Mouse (Mus musculus): ENCODE data around the gene Rps15a. TPM values are rescaled to one million over a fixed set of nuclear protein-coding genes. Genes with fewer than 3 reads are reported as not detected.

The Rps15a gene
- polyA plus RNA-seq, 1 experiment from 2014 or later, result 418 TPM

DNA sequence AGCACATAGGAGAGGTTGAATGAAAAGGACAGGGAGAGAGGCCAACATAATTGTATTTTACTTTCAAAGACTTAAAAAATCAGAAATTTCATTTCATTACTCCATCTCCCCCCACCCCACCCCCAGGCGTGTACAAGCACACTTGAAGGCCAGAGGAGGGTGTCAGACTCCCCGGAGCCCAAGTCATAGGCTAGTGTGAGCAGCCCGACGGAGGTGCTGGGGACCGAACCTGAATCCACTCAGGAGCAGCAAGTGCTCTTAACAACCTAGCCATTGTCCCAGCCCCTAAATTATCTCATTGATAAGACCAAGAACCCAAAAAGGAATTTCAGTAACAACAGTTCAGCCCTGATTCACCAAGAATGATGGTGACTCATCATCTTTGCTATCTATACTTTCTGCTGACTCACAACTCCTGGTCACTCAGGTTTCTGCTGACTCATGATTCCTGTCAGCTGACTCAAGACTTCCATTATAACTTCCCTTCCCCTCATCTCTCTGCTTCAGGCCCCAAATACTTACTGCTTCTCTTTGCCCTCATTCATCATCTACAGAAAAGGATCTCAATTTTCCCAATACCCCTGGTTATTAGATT, 11.4 kb downstream of the Rps15a start:
- Histone ChIP-seq H3K9me3 (ENCODE audit: control insufficient read depth, low read length) (no peaks in the 10 kb centered on the region), H3K4me3 (ENCODE audit: low read depth, low read length) (no peak overlapping the region), H3K4me2 (ENCODE audit: low read depth, low read length) (no peak overlapping the region), H3K27ac (ENCODE audit: low read depth, low read length) (no peak overlapping the region), H3K4me1 (ENCODE audit: control insufficient read depth, insufficient read depth, low read length) (no peaks in the 10 kb centered on the region), H3K36me3 (ENCODE audit: control insufficient read depth, insufficient read depth, low read length) (peaks cover 41% of the 10 kb centered on the region), H3K27me3 (ENCODE audit: control insufficient read depth, insufficient read depth, low read length) (no peaks in the 10 kb centered on the region), H3K9ac (replicated peaks; ENCODE audit: low read depth, low read length) (no peak overlapping the region)
- 80% methylated on average over 5 of the region's 5 CpGs for WGBS
- ATAC-seq (ENCODE audit: low read depth), result no peak

- Histone ChIP-seq H3K9ac (replicated peaks; ENCODE audit: low read depth, low read length) (no peak overlapping the region), H3K4me3 (ENCODE audit: low read depth, low read length) (no peak overlapping the region), H3K27me3 (ENCODE audit: control insufficient read depth, insufficient read depth, low read length) (no peaks in the 10 kb centered on the region), H3K36me3 (ENCODE audit: control insufficient read depth, insufficient read depth, low read length) (peaks cover 33% of the 10 kb centered on the region), H3K27ac (ENCODE audit: low read depth, low read length) (no peak overlapping the region), H3K9me3 (ENCODE audit: control insufficient read depth, low read length) (no peaks in the 10 kb centered on the region), H3K4me2 (ENCODE audit: low read depth, low read length) (no peak overlapping the region), H3K4me1 (ENCODE audit: control insufficient read depth, insufficient read depth, low read length) (no peaks in the 10 kb centered on the region)
- no peak; the same call in 1 of the 2 replicates for ATAC-seq (ENCODE audit: low read depth)
- 41% methylated on average over 5 of the region's 5 CpGs for WGBS
Measured at GRCm38 (mm10) chr7:118103462-118104379, 12.3 kb downstream of the Rps15a start.

GRCm38 (mm10) chr7:118102678-118103461, 13.1 kb downstream of the Rps15a start:
- ATAC-seq (ENCODE audit: low read depth), result peak; percentile 47

GRCm38 (mm10) chr7:118102231-118102630, 13.8 kb downstream of the Rps15a start:
- no peak overlapping the region for H3K9ac ChIP-seq (replicated peaks; ENCODE audit: low read depth, low read length)
- H3K4me3 ChIP-seq (ENCODE audit: low read depth, low read length), result no peak overlapping the region
- H3K4me2 ChIP-seq (ENCODE audit: low read depth, low read length), result no peak overlapping the region
- 0 out of 2 replicates have a peak, but pooled peaks have one; percentile 10 for ATAC-seq (ENCODE audit: low read depth)
- no peak overlapping the region for H3K27ac ChIP-seq (ENCODE audit: low read depth, low read length)
- H3K27me3 ChIP-seq (ENCODE audit: control insufficient read depth, insufficient read depth, low read length), result no peaks in the 10 kb centered on the region
- no peaks in the 10 kb centered on the region for H3K4me1 ChIP-seq (ENCODE audit: control insufficient read depth, insufficient read depth, low read length)
- 38% methylated on average over 4 of the region's 4 CpGs for WGBS
- H3K9me3 ChIP-seq (ENCODE audit: control insufficient read depth, low read length), result no peaks in the 10 kb centered on the region
- H3K36me3 ChIP-seq (ENCODE audit: control insufficient read depth, insufficient read depth, low read length), result peaks cover 19% of the 10 kb centered on the region

More at GRCm38 (mm10) chr7:118102678-118103461, 13.1 kb downstream of the Rps15a start:
- H3K9me3 ChIP-seq (ENCODE audit: control insufficient read depth, low read length), result no peaks in the 10 kb centered on the region
- peaks cover 24% of the 10 kb centered on the region for H3K36me3 ChIP-seq (ENCODE audit: control insufficient read depth, insufficient read depth, low read length)
- H3K27me3 ChIP-seq (ENCODE audit: control insufficient read depth, insufficient read depth, low read length), result no peaks in the 10 kb centered on the region
- no peak overlapping the region for H3K27ac ChIP-seq (ENCODE audit: low read depth, low read length)
- H3K4me3 ChIP-seq (ENCODE audit: low read depth, low read length), result no peak overlapping the region
- no peaks in the 10 kb centered on the region for H3K4me1 ChIP-seq (ENCODE audit: control insufficient read depth, insufficient read depth, low read length)
- H3K9ac ChIP-seq (replicated peaks; ENCODE audit: low read depth, low read length), result no peak overlapping the region
- no peak overlapping the region for H3K4me2 ChIP-seq (ENCODE audit: low read depth, low read length)
- WGBS, result 46% methylated on average over 4 of the region's 4 CpGs

- WGBS, result 81% methylated on average over 7 of the region's 7 CpGs
- no peak overlapping the region for H3K27ac ChIP-seq (ENCODE audit: low read depth, low read length)
- no peak overlapping the region for H3K4me3 ChIP-seq (ENCODE audit: low read depth, low read length)
- no peaks in the 10 kb centered on the region for H3K9me3 ChIP-seq (ENCODE audit: control insufficient read depth, low read length)
- H3K9ac ChIP-seq (replicated peaks; ENCODE audit: low read depth, low read length), result no peak overlapping the region
- no peak overlapping the region for H3K4me2 ChIP-seq (ENCODE audit: low read depth, low read length)
- H3K4me1 ChIP-seq (ENCODE audit: control insufficient read depth, insufficient read depth, low read length), result no peaks in the 10 kb centered on the region
- ATAC-seq (ENCODE audit: low read depth), result no peak
- H3K36me3 ChIP-seq (ENCODE audit: control insufficient read depth, insufficient read depth, low read length), result no peaks in the 10 kb centered on the region
- no peaks in the 10 kb centered on the region for H3K27me3 ChIP-seq (ENCODE audit: control insufficient read depth, insufficient read depth, low read length)
Measured at GRCm38 (mm10) chr7:118097615-118098014, 18.4 kb downstream of the Rps15a start.

- H3K9me3 ChIP-seq (ENCODE audit: control insufficient read depth, low read length), result no peaks in the 10 kb centered on the region
- no peaks in the 10 kb centered on the region for H3K36me3 ChIP-seq (ENCODE audit: control insufficient read depth, insufficient read depth, low read length)
- no peaks in the 10 kb centered on the region for H3K27me3 ChIP-seq (ENCODE audit: control insufficient read depth, insufficient read depth, low read length)
- 93% methylated on average over 4 of the region's 4 CpGs for WGBS
- no peak for ATAC-seq (ENCODE audit: low read depth)
- no peak overlapping the region for H3K4me2 ChIP-seq (ENCODE audit: low read depth, low read length)
- H3K27ac ChIP-seq (ENCODE audit: low read depth, low read length), result no peak overlapping the region
- no peak overlapping the region for H3K9ac ChIP-seq (replicated peaks; ENCODE audit: low read depth, low read length)
- H3K4me1 ChIP-seq (ENCODE audit: control insufficient read depth, insufficient read depth, low read length), result no peaks in the 10 kb centered on the region
- no peak overlapping the region for H3K4me3 ChIP-seq (ENCODE audit: low read depth, low read length)
Measured at GRCm38 (mm10) chr7:118079987-118080386, 36.0 kb downstream of the Rps15a start.

DNA sequence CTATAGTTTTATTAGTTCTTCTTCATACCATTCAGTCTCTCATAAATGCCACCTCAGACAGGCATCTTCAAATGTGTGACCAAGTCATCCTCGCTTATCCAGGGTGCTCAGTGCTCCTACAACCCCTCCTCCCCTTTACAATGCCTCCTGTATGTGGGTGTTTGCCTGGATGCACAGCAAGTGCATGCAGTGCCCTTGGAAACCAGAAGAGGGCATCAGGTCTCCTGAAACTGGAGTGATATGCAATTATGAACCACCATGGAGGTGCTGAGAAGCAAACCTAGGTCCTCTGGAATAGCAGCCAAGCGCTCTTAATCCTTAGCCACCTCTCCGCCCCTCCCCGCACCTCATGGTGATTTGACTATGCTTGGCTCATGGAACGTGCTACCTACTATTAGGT, 36.9 kb downstream of the Rps15a start:
- H3K27me3 ChIP-seq (ENCODE audit: control insufficient read depth, insufficient read depth, low read length), result no peaks in the 10 kb centered on the region
- H3K36me3 ChIP-seq (ENCODE audit: control insufficient read depth, insufficient read depth, low read length), result no peaks in the 10 kb centered on the region
- H3K4me2 ChIP-seq (ENCODE audit: low read depth, low read length), result no peak overlapping the region
- no peak overlapping the region for H3K27ac ChIP-seq (ENCODE audit: low read depth, low read length)
- no peak overlapping the region for H3K9ac ChIP-seq (replicated peaks; ENCODE audit: low read depth, low read length)
- H3K4me1 ChIP-seq (ENCODE audit: control insufficient read depth, insufficient read depth, low read length), result no peaks in the 10 kb centered on the region
- H3K4me3 ChIP-seq (ENCODE audit: low read depth, low read length), result no peak overlapping the region
- H3K9me3 ChIP-seq (ENCODE audit: control insufficient read depth, low read length), result no peaks in the 10 kb centered on the region
- 89% methylated on average over 5 of the region's 5 CpGs for WGBS
- no peak for ATAC-seq (ENCODE audit: low read depth)

DNA sequence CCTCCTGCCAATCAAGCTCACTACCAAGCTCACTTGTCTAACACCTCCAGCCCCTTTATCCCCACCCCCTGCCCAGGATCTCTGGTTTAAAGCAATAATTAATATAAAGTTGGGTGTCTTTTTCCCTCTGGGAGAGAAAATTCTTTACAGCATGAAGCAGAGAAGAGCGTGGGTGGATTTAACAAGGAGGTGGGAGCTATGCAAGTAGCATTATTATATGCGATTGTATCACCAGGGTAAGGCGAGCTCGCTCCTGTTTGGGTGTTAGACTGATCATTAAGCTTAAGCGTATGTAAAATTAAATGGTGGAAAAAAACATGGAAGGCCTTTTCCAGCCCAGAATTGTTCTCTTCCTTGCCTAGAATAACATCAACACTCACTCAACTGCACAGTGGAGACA, 48.7 kb downstream of the Rps15a start:
- H3K27me3 ChIP-seq (ENCODE audit: control insufficient read depth, insufficient read depth, low read length), result no peaks in the 10 kb centered on the region
- H3K4me1 ChIP-seq (ENCODE audit: control insufficient read depth, insufficient read depth, low read length), result no peaks in the 10 kb centered on the region
- 96% methylated on average over 5 of the region's 5 CpGs for WGBS
- H3K27ac ChIP-seq (ENCODE audit: low read depth, low read length), result no peak overlapping the region
- H3K9ac ChIP-seq (replicated peaks; ENCODE audit: low read depth, low read length), result no peak overlapping the region
- ATAC-seq (ENCODE audit: low read depth), result no peak
- no peak overlapping the region for H3K4me3 ChIP-seq (ENCODE audit: low read depth, low read length)
- no peaks in the 10 kb centered on the region for H3K36me3 ChIP-seq (ENCODE audit: control insufficient read depth, insufficient read depth, low read length)
- H3K4me2 ChIP-seq (ENCODE audit: low read depth, low read length), result no peak overlapping the region
- H3K9me3 ChIP-seq (ENCODE audit: control insufficient read depth, low read length), result no peaks in the 10 kb centered on the region
